Mouse (Mus musculus): ENCODE results near the gene Cyp2d34. TPM values are rescaled to one million over a fixed set of nuclear protein-coding genes. Genes with fewer than 3 reads are reported as not detected.

Cyp2d34 gene
- polyA plus RNA-seq (2015; fragmentation: Nextera tagmentation; extraction: Ambion mirVana): not detected in 2 replicates

GRCm38 (mm10) chr15:82620531-82621202 is at the start of gene Cyp2d34:
Gene Cyp2d34 (minus strand): TSS chr15:82620946.
- no peak for ATAC-seq
- Histone ChIP-seq H3K9me3 (ENCODE audit: control insufficient read depth, low read length) (no peaks in the 10 kb centered on the region), H3K27ac (ENCODE audit: low read depth, low read length) (no peak within 1 kb of the TSS), H3K4me2 (ENCODE audit: low read length) (no peak within 1 kb of the TSS), H3K27me3 (replicated peaks; ENCODE audit: control insufficient read depth, insufficient read depth, low read length) (no peaks in the 10 kb centered on the region), H3K4me3 (ENCODE audit: low read length) (no peak within 1 kb of the TSS), H3K36me3 (ENCODE audit: control insufficient read depth, insufficient read depth, low read length) (no peaks in the 10 kb centered on the region), H3K4me1 (ENCODE audit: control insufficient read depth, insufficient read depth, low read depth, low read length) (no peaks in the 10 kb centered on the region), H3K9ac (ENCODE audit: low read depth, low read length) (no peak within 1 kb of the TSS)
- WGBS: 87% methylated on average over 7 of the region's 7 CpGs

- 71% methylated on average over 2 of the region's 2 CpGs for WGBS
- Histone ChIP-seq H3K36me3 (ENCODE audit: control insufficient read depth, insufficient read depth, low read length) (no peaks in the 10 kb centered on the region), H3K27ac (ENCODE audit: low read depth, low read length) (no peak overlapping the region), H3K4me3 (ENCODE audit: low read length) (no peak overlapping the region), H3K27me3 (replicated peaks; ENCODE audit: control insufficient read depth, insufficient read depth, low read length) (no peaks in the 10 kb centered on the region; the same call in 1 of the 2 replicates), H3K4me1 (ENCODE audit: control insufficient read depth, insufficient read depth, low read depth, low read length) (no peaks in the 10 kb centered on the region), H3K4me2 (ENCODE audit: low read length) (no peak overlapping the region), H3K9me3 (ENCODE audit: control insufficient read depth, low read length) (no peaks in the 10 kb centered on the region), H3K9ac (ENCODE audit: low read depth, low read length) (no peak overlapping the region)
- no peak for ATAC-seq
Observed at GRCm38 (mm10) chr15:82656346-82656745, 35.6 kb upstream of the Cyp2d34 start.

- 85% methylated on average over 3 of the region's 3 CpGs for WGBS
- H3K4me2 ChIP-seq (ENCODE audit: low read length): no peak overlapping the region
- no peaks in the 10 kb centered on the region for H3K36me3 ChIP-seq (ENCODE audit: control insufficient read depth, insufficient read depth, low read length)
- no peak for ATAC-seq
- H3K4me1 ChIP-seq (ENCODE audit: control insufficient read depth, insufficient read depth, low read depth, low read length): no peaks in the 10 kb centered on the region
- no peak overlapping the region for H3K9ac ChIP-seq (ENCODE audit: low read depth, low read length)
- H3K9me3 ChIP-seq (ENCODE audit: control insufficient read depth, low read length): no peaks in the 10 kb centered on the region
- H3K27me3 ChIP-seq (replicated peaks; ENCODE audit: control insufficient read depth, insufficient read depth, low read length): no peaks in the 10 kb centered on the region
- H3K4me3 ChIP-seq (ENCODE audit: low read length): no peak overlapping the region
- H3K27ac ChIP-seq (ENCODE audit: low read depth, low read length): no peak overlapping the region
Observed at GRCm38 (mm10) chr15:82644371-82644770, 23.6 kb upstream of the Cyp2d34 start.

- Histone ChIP-seq H3K27ac (ENCODE audit: low read depth, low read length) (no peak overlapping the region), H3K4me3 (ENCODE audit: low read length) (no peak overlapping the region), H3K4me1 (ENCODE audit: control insufficient read depth, insufficient read depth, low read depth, low read length) (no peaks in the 10 kb centered on the region), H3K4me2 (ENCODE audit: low read length) (no peak overlapping the region), H3K9ac (ENCODE audit: low read depth, low read length) (no peak overlapping the region), H3K9me3 (ENCODE audit: control insufficient read depth, low read length) (no peaks in the 10 kb centered on the region), H3K27me3 (replicated peaks; ENCODE audit: control insufficient read depth, insufficient read depth, low read length) (no peaks in the 10 kb centered on the region), H3K36me3 (ENCODE audit: control insufficient read depth, insufficient read depth, low read length) (no peaks in the 10 kb centered on the region)
- WGBS: 90% methylated on average over 5 of the region's 5 CpGs
- no peak for ATAC-seq
Observed at GRCm38 (mm10) chr15:82643771-82644170, 23.0 kb upstream of the Cyp2d34 start.

GRCm38 (mm10) chr15:82642771-82643170 is 22.0 kb upstream of the Cyp2d34 start:
- no peaks in the 10 kb centered on the region for H3K9me3 ChIP-seq (ENCODE audit: control insufficient read depth, low read length)
- H3K27me3 ChIP-seq (replicated peaks; ENCODE audit: control insufficient read depth, insufficient read depth, low read length): no peaks in the 10 kb centered on the region
- H3K9ac ChIP-seq (ENCODE audit: low read depth, low read length): no peak overlapping the region
- ATAC-seq: no peak
- H3K27ac ChIP-seq (ENCODE audit: low read depth, low read length): no peak overlapping the region
- no peak overlapping the region for H3K4me3 ChIP-seq (ENCODE audit: low read length)
- WGBS: 92% methylated on average over 3 of the region's 3 CpGs
- H3K4me2 ChIP-seq (ENCODE audit: low read length): no peak overlapping the region
- no peaks in the 10 kb centered on the region for H3K36me3 ChIP-seq (ENCODE audit: control insufficient read depth, insufficient read depth, low read length)
- no peaks in the 10 kb centered on the region for H3K4me1 ChIP-seq (ENCODE audit: control insufficient read depth, insufficient read depth, low read depth, low read length)

GRCm38 (mm10) chr15:82641921-82642320 is 21.2 kb upstream of the Cyp2d34 start:
- Histone ChIP-seq H3K9ac (ENCODE audit: low read depth, low read length) (no peak overlapping the region), H3K9me3 (ENCODE audit: control insufficient read depth, low read length) (no peaks in the 10 kb centered on the region), H3K27me3 (replicated peaks; ENCODE audit: control insufficient read depth, insufficient read depth, low read length) (no peaks in the 10 kb centered on the region), H3K4me1 (ENCODE audit: control insufficient read depth, insufficient read depth, low read depth, low read length) (no peaks in the 10 kb centered on the region), H3K27ac (ENCODE audit: low read depth, low read length) (no peak overlapping the region), H3K4me3 (ENCODE audit: low read length) (no peak overlapping the region), H3K36me3 (ENCODE audit: control insufficient read depth, insufficient read depth, low read length) (no peaks in the 10 kb centered on the region), H3K4me2 (ENCODE audit: low read length) (no peak overlapping the region)
- no peak for ATAC-seq
- 80% methylated on average over 2 of the region's 2 CpGs for whole genome bisulfite sequencing

GRCm38 (mm10) chr15:82641390-82641789 is 20.6 kb upstream of the Cyp2d34 start:
- Histone ChIP-seq H3K4me3 (ENCODE audit: low read length) (no peak overlapping the region), H3K9me3 (ENCODE audit: control insufficient read depth, low read length) (no peaks in the 10 kb centered on the region), H3K9ac (ENCODE audit: low read depth, low read length) (no peak overlapping the region), H3K36me3 (ENCODE audit: control insufficient read depth, insufficient read depth, low read length) (no peaks in the 10 kb centered on the region), H3K27ac (ENCODE audit: low read depth, low read length) (no peak overlapping the region), H3K4me1 (ENCODE audit: control insufficient read depth, insufficient read depth, low read depth, low read length) (no peaks in the 10 kb centered on the region), H3K4me2 (ENCODE audit: low read length) (no peak overlapping the region), H3K27me3 (replicated peaks; ENCODE audit: control insufficient read depth, insufficient read depth, low read length) (no peaks in the 10 kb centered on the region)
- WGBS: 85% methylated on average over 5 of the region's 5 CpGs
- no peak for ATAC-seq

- no peak overlapping the region for H3K27ac ChIP-seq (ENCODE audit: low read depth, low read length)
- no peak overlapping the region for H3K9ac ChIP-seq (ENCODE audit: low read depth, low read length)
- whole genome bisulfite sequencing: 92% methylated on average over 7 of the region's 7 CpGs
- H3K4me1 ChIP-seq (ENCODE audit: control insufficient read depth, insufficient read depth, low read depth, low read length): no peaks in the 10 kb centered on the region
- no peaks in the 10 kb centered on the region for H3K36me3 ChIP-seq (ENCODE audit: control insufficient read depth, insufficient read depth, low read length)
- H3K4me2 ChIP-seq (ENCODE audit: low read length): no peak overlapping the region
- ATAC-seq: no peak
- H3K27me3 ChIP-seq (replicated peaks; ENCODE audit: control insufficient read depth, insufficient read depth, low read length): no peaks in the 10 kb centered on the region
- H3K4me3 ChIP-seq (ENCODE audit: low read length): no peak overlapping the region
- no peaks in the 10 kb centered on the region for H3K9me3 ChIP-seq (ENCODE audit: control insufficient read depth, low read length)
Observed at GRCm38 (mm10) chr15:82640201-82640600, 19.5 kb upstream of the Cyp2d34 start.

GRCm38 (mm10) chr15:82637130-82638075 is 16.7 kb upstream of the Cyp2d34 start:
- H3K4me3 ChIP-seq (ENCODE audit: low read length): no peak overlapping the region
- no peak overlapping the region for H3K9ac ChIP-seq (ENCODE audit: low read depth, low read length)
- H3K9me3 ChIP-seq (ENCODE audit: control insufficient read depth, low read length): no peaks in the 10 kb centered on the region
- no peak overlapping the region for H3K27ac ChIP-seq (ENCODE audit: low read depth, low read length)
- no peaks in the 10 kb centered on the region for H3K27me3 ChIP-seq (replicated peaks; ENCODE audit: control insufficient read depth, insufficient read depth, low read length)
- no peaks in the 10 kb centered on the region for H3K36me3 ChIP-seq (ENCODE audit: control insufficient read depth, insufficient read depth, low read length)
- H3K4me1 ChIP-seq (ENCODE audit: control insufficient read depth, insufficient read depth, low read depth, low read length): no peaks in the 10 kb centered on the region
- no peak for ATAC-seq
- H3K4me2 ChIP-seq (ENCODE audit: low read length): no peak overlapping the region
- WGBS: 84% methylated on average over 14 of the region's 14 CpGs

All from hindbrain, embryonic 16.5 days (tissue).